Mouse (Mus musculus): ENCODE measurements around the gene Pmm1.

DNA sequence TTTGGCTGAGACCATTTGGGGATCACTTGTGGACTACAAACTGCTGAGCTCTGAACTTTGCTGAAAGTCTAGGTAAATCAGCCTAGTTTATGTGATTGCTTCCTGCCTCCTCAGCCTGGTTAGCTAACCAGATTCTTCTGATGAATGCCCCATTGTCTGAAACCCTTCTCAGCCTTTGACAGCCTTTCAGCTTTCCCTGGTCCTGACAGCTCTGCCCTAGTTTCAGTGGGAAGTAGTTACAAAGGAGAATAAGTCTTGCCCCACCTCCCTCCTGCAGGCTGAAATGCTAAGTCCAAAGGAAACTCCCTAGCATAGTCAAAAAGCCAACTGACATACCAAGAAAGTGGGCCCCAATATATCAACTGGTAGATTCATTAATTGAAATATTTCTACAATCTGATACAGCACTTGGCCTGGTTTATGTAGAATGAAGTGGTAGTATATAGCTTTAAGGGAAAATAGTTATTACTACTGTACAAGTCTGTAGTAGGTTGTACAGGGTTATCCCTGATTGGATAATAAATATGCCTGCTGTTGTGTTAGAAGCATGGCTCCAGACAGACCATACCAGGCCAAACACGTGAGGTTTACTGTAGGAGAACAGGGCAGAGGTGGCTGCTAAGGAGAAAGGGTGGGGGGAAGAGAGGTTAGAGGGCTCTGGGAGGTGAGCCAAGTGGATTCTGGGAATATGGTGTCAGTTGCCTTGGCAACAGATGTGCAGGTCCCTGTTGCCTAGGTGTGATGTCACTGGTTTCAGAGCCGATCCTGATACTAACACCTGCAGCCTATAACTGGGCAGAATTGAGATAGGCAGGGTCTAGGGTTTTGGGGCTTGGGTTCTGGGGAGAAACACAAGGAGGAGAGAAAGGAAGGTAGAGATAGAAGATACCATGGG is 24.8 kb upstream of the Pmm1 start:
- no peak for TF ChIP-seq CTCF (IDR thresholded peaks at IDR 0.05; ENCODE audit: low read depth, low read length)
- no peak for TF ChIP-seq GATA1 (IDR thresholded peaks at IDR 0.05; ENCODE audit: borderline replicate concordance, low read length)
- no peak for TF ChIP-seq POLR2AphosphoS5 (IDR thresholded peaks at IDR 0.05; ENCODE audit: insufficient replicate concordance, low read depth, low read length)
- no peak for TF ChIP-seq TAL1 (conservative IDR thresholded peaks at IDR 0.05; ENCODE audit: low read depth, low read length)
